Mouse (Mus musculus) testis, postnatal 10 days (tissue): ENCODE data around the gene Prkag2.
"Not testable (repeated sequence)": the region's sequence is repeated elsewhere in the genome, so short reads cannot be mapped to it uniquely, and the experiment has no call there.

Experiments used
- DNase-seq: peaks from one replicate; pipeline ENCODE4 v3.0.0; 2021; ENCODE audit warnings: low spot score

The Prkag2 gene

GRCm38 (mm10) chr5:24823864-24824405 lies 276.5 kb downstream of the Prkag2 start:
- DNase-seq, result no peak

GRCm38 (mm10) chr5:24822781-24823180 lies 277.7 kb downstream of the Prkag2 start:
- no peak for DNase-seq

GRCm38 (mm10) chr5:24822231-24822630 lies 278.2 kb downstream of the Prkag2 start:
- not testable (repeated sequence) for DNase-seq

GRCm38 (mm10) chr5:24821403-24821841 lies 279.0 kb downstream of the Prkag2 start:
- DNase-seq, result no peak

GRCm38 (mm10) chr5:24820627-24821026 lies 279.8 kb downstream of the Prkag2 start:
- DNase-seq, result no peak

GRCm38 (mm10) chr5:24817191-24817590 lies 283.3 kb downstream of the Prkag2 start:
- DNase-seq, result no peak

- no peak for DNase-seq
Observed at GRCm38 (mm10) chr5:24813946-24814345, 286.5 kb downstream of the Prkag2 start.

GRCm38 (mm10) chr5:24813005-24813404 lies 287.4 kb downstream of the Prkag2 start:
- no peak for DNase-seq
